Mouse (Mus musculus) left cerebral cortex, adult 2 months (tissue): ENCODE results near the gene Fap. TPM values are rescaled to one million over a fixed set of nuclear protein-coding genes. Genes with fewer than 3 reads are reported as not detected.
A peak's percentile ranks its signal among the peaks of the same experiment; 100 is the strongest.

ENCODE experiments used
- DNase-seq, 2 experiments: peaks; one replicate each; pipeline ENCODE4 v3.0.0; 2021 to 2022; ENCODE audit warnings: low spot score in 2 of 2, mixed read lengths in 1 of 2; ENCODE audit errors: extremely low spot score in 1 of 2
- H3K27ac ChIP-seq: fragments of 200-600 bp; 2 replicates; pipeline ENCODE4 v1.8.1; 2022
- H3K4me3 ChIP-seq: fragments of 200-600 bp; 2 replicates; pipeline ENCODE4 v1.8.1; 2022
- CTCF ChIP-seq: fragments of 200-600 bp; IDR thresholded peaks from 2 replicates; pipeline ENCODE4 v1.8.1; 2022; ENCODE audit warnings: antibody characterized with exemption, mild to moderate bottlenecking, moderate library complexity
- intact Hi-C: fragments of 180-260 bp; cut with DNase I; formaldehyde crosslinking; loops from one replicate; pipeline ENCODE4 v1.15.1; 2025
- total RNA-seq, 2 experiments: library from RNA; stranded (reverse); gene quantifications; 2 replicates each; pipeline ENCODE4 v1.2.3; 2021

The Fap gene
- total RNA-seq, 2 experiments from 2014 or later = 4.0 to 4.2 TPM

DNA sequence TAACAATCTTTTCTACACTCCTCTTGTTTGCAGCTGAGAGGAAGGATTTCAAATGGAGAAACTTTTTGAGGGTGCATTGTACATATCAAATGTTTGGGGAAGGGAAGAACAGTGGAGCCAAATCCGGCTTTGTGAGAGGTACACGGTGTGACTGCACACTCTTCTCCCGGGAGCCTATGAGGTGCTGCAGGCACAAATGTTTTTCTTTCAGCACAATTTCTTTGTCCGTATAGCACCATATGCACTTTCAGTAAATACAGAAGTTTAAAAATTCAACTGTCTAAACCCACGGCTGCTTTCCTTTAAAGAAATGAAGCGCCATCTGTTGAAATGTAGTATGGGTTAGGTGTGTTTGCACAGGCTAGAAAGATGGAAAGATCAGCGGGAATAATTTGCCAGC is 375 bp upstream of the Fap start:
- H3K4me3 ChIP-seq = no peak overlapping the region
- H3K27ac ChIP-seq = peak overlapping the region; percentile 84
- peak; percentile 11 to 22 for DNase-seq
- intact Hi-C loops = loop anchor here (1.0 to 5.0 kb wide), 4 partner anchors 49 to 273 kb away; no protein-coding TSS in a partner anchor
- TF ChIP-seq CTCF = no peak; the same call in 1 of the 2 replicates

DNA sequence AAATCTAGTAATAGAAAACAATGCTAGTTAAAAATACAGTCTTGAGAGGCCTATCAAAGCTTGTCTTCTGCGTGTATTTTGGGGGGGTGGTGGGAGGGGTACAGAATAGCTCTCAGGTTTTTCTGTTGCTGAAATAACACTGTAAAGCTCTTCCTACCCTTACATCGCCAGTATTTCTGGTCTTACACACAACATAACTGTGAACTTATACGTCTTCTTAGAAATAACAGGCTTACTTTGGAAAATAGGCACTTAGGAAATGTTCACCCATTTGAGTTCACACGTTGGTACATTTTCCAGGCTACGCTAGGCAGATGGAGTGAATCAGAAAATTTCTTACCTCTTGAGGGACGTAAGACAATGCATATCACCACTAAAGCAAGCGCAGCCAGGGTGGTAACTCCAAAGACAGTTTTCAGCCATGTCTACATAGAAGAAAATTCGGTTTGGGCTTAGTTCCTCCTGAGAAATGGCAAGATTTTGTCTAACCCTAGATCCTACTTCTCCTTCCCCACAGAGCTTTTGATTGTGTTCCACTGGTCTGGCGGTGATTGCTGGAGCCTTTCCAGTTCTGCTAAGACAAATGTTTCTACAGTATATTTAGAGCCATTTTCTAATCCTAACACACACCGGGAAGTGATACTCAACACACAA is 649 bp downstream of the Fap start:
- DNase-seq = no peak
- no peak for TF ChIP-seq CTCF
- Histone ChIP-seq H3K4me3 (no peak overlapping the region; the same call in 1 of the 2 replicates), H3K27ac (peak overlapping the region; percentile 84)
- intact Hi-C loops = loop anchor here (2.0 to 5.0 kb wide), 3 partner anchors 56 to 266 kb away; no protein-coding TSS in a partner anchor

DNA sequence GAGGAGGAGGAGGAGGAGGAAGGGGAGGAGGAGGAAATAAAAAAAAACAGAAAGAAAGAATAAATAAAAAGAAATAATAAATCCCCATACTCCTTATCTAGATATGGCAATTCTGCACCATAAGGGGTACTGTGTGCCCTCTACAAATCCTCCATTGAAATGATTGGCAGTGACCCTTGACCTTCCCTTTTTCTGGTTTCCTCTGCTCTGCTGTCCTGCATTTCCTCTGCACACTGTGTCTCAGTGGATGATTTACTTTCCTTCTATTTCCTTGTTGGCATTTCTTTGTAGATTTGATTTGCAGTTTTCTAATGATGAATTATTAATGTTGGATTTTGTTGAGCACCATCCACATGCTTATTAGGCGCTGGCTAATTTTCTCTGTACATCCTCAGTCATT is 9.2 kb downstream of the Fap start:
- DNase-seq = no peak
- Histone ChIP-seq H3K4me3 (no peak overlapping the region), H3K27ac (no peak overlapping the region)
- no peak for TF ChIP-seq CTCF
- intact Hi-C loops = no loop called here

DNA sequence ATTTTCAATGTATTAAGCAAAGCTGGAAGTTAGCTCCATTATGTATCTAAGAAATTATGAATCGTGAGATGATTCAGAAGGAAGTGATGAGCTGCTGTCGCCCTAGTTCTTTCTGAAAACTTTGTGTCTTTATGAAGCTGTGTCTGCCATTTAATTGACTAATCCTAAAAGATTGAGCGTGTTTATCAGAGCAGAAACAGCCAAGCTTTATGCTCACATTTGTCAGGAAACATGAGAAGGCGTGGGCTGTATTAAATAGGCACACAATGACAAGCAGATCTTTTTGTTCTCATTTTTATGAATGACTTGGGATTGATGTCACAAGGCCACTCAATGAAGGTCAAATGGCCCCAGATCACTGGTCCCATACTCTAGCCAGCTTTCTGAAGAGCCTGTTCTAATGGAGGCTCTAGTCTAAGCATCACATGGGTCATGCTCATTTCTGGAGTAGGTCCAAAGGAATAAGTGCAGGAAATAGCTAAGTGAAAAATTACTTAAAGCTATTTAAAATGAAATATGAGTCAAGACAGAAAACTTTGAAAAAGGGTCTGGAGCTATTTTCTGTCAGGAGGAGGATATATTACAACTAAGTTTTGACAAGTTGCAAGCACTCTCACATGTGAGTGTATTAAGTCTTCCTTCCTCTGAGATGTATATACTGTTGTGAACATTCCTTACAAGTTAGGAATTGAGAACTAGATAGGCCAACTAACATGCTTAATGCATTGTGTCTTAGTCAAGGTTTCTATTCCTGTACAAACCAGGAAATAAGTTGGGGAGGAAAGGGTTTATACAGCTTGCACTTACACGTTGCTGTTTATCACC is 11.0 kb downstream of the Fap start:
- Histone ChIP-seq H3K27ac (no peak overlapping the region), H3K4me3 (no peak overlapping the region)
- no peak for TF ChIP-seq CTCF
- intact Hi-C loops = no loop called here
- DNase-seq = no peak

DNA sequence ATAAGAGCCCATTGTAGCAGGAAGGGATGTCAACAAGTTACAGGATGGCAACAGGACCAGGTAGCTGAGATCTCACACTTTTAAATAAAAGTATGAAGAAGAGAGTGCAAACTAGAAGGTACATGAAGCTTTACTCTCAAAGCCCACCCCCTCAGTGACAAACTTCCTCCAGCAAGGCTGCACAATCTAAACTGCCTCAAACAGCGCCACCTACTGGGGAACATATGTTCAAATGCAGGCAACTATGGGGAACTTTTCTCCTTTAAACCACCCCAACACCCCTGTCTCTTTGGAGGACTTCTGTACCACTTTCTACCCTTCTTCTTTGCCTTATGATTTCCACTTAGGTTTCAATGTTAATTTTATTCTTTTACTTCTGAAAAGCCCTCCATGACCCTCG is 16.5 kb downstream of the Fap start:
- DNase-seq = no peak
- Histone ChIP-seq H3K4me3 (no peak overlapping the region), H3K27ac (no peak overlapping the region)
- peak; percentile 24 for TF ChIP-seq CTCF
- intact Hi-C loops = no loop called here

DNA sequence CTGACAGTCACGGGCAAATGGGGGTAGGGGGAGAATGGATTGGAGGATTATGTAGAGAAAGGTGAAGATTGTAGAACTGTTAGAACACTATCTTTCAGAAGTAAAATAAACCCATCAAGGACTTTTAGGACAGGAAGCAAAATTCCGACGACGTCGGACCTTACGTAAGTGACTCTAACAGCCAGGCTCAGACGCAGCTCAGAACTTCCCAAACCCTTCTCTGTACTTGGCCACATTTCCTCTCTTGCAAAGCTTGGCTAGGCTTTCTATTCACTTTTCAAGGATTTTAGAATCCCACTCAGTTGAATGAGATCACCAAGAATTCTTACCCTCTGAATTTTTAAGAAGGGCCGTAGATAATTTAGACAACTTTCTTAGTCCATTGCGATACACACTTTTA is 17.5 kb downstream of the Fap start:
- H3K4me3 ChIP-seq = no peak overlapping the region
- intact Hi-C loops = no loop called here
- no peak for TF ChIP-seq CTCF
- no peak for DNase-seq
- peak overlapping the region; percentile 24; the same call in 1 of the 2 replicates for H3K27ac ChIP-seq

DNA sequence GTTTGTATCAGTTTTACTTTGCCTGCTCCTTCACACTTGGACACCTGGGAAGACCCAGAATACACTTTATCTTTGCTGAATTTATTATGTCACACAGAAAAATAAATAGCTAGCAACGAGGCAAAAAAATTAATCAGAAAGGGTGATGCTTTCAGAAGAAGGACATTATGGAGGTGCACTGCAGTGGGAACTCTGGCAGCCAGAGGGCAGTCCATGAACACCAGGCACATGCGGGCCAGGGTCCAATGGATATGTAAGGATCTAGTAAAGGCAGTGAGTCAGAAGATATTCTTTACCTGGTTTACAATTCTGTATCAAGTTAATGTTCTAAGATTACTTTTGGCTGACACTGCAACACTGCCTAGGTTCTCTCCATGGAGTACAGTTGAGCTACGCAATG is 24.2 kb downstream of the Fap start:
- Histone ChIP-seq H3K4me3 (no peak overlapping the region), H3K27ac (peak overlapping the region; percentile 60; the same call in 1 of the 2 replicates)
- no peak for DNase-seq
- intact Hi-C loops = no loop called here
- TF ChIP-seq CTCF = peak; percentile 40

DNA sequence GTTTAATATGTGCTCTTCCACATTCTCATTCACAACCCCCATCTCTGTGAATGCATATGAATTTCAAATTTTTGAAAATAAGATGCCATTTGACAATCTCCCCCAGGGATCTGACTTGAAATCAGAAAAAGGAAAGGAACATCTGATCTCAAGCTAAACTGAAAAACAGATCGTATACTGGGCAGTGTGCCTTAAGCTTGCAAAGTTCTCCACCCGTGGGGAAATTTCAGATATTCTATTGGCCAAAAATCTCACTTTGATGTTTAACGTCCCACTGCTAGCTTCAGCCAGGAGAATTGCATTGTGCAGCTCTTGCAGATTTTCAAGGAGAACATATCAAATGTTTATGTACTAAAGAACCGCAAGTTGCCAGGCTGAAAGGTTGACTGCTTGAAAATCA is 24.7 kb downstream of the Fap start:
- intact Hi-C loops = no loop called here
- no peak for DNase-seq
- peak overlapping the region; percentile 60 for H3K27ac ChIP-seq
- H3K4me3 ChIP-seq = no peak overlapping the region
- TF ChIP-seq CTCF = no peak

DNA sequence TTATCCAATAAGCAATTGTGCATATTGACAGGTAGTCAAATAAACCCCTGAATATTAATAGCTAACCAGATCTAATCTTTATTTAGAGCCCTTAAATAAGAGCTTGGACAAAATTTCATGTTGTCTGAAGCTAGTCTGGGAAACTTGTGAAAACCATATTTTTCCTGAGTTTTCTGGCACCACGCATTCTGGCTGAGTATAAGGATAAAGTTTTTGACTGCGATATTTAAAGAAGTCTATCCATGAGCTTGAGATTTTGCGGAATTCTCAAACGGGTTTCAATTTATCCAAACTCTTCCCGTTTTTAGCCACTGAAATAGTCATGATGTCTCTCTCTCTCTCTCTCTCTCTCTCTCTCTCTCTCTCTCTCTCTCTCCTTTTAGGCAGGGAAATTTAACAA is 25.8 kb downstream of the Fap start:
- no peak for TF ChIP-seq CTCF
- intact Hi-C loops = no loop called here
- Histone ChIP-seq H3K27ac (no peak overlapping the region; the same call in 1 of the 2 replicates), H3K4me3 (no peak overlapping the region)
- no peak for DNase-seq

DNA sequence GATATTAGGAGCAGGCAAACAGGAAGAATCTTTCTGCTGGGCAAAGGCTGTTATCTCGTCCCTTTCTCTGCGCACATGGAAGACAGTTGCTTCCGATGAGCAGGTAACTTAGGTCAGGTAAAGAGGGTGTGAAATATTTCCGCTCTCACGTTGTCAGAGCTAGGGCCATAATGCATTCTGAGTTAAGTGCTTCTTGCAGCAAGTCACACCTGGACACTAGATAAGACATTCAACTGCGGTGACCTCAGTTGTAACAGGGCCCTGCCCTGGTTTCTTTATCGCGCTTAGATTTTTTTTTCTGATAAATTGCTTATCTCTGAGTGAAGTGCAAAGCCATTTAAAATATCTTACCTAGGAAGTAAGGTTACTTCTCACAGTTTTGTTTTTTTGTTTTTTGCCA is 38.4 kb downstream of the Fap start:
- intact Hi-C loops = no loop called here
- TF ChIP-seq CTCF = no peak
- no peak for DNase-seq
- Histone ChIP-seq H3K27ac (no peak overlapping the region), H3K4me3 (no peak overlapping the region)

DNA sequence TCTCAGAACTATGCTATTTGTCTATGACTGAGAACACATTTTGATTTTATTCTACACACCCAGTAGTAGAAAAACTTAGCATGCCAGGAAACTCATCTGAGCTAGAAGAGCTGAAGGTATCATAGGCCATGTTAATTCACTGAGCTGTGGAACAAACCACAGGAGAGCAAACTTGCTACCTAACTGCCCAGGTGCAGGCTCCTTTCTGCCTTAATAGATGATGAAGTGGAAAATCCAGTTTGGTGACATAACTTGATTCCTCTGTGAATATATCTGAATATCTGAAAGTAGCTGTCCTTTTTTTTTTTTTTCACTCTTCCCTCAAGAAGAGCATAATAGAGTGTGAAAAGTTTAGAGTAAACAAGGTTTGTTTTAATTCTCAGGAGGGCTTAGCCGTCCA is 42.8 kb downstream of the Fap start:
- no peak for DNase-seq
- TF ChIP-seq CTCF = no peak
- intact Hi-C loops = no loop called here
- Histone ChIP-seq H3K27ac (no peak overlapping the region), H3K4me3 (no peak overlapping the region)

DNA sequence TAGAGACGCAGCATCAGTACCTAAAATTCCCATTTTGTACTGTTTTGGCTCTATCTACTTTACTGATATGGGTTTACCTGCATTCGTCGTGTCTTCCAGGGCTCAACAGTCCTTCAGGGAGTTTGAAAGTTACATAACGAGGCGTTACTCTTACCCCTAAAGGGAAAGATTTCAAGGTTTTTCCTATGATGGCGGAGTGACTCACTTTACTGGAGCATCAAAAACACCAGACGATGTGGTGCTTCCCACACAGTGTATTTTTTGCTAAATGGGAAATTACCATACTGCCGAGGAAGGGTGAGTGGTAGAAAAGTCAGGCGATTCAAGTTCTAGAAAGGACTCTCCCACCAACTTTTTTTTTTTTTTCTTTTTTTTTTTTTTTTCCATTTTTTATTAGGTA is 47.5 kb downstream of the Fap start:
- Histone ChIP-seq H3K4me3 (no peak overlapping the region), H3K27ac (peak overlapping the region; percentile 87)
- intact Hi-C loops = loop anchor here (1.0 kb wide), 1 partner anchor 31 kb away; no protein-coding TSS in a partner anchor
- DNase-seq = no peak
- TF ChIP-seq CTCF = no peak
